Mouse (Mus musculus): ENCODE data around the gene Atl1.

Atl1 gene

DNA sequence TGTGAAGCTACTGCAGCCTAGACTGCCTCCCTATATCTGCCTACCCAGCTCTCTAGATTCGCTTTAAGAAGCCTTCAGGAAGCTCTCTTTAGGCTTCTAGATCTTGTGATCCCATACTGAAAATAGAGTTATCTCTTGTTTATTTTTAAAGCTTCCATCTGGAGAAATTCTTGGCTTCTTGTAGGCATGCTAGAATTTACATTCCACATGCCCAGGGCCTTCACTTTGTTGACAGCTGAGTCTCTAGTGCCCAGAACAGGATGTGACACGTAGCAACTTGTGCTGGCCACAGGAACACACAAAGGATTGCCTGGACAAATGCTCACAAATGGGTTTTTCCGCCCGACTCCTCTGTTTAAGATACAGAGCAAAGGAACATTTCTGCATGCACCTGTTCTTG, 123.5 kb downstream of the Atl1 start:
- no peak for DNase-seq (ENCODE audit: low spot score)

Measured in MN1 (cell line).